Mouse (Mus musculus) embryonic facial prominence, embryonic 14.5 days (tissue): ENCODE data around the gene Nploc4. TPM values are rescaled to one million over a fixed set of nuclear protein-coding genes. Genes with fewer than 3 reads are reported as not detected.
"Not testable (repeated sequence)": the region's sequence is repeated elsewhere in the genome, so short reads cannot be mapped to it uniquely, and the experiment has no call there.

Experiments
- ATAC-seq: fragments of 200-750 bp; cut with Nextera tagmentation; 2 replicates; pipeline ENCODE4 v1.8.0; 2017; ENCODE audit warnings: low read depth, moderate number of reproducible peaks, moderate TSS enrichment
- DNase-seq: peaks from one replicate; pipeline ENCODE4 v3.0.0-alpha.2; 2015; ENCODE audit warnings: low spot score
- H3K27ac ChIP-seq: fragments of 300-500 bp; sonication (generic); replicated peaks from 2 replicates; pipeline ENCODE4 v1.5.1; 2014; ENCODE audit warnings: low read depth, mild to moderate bottlenecking, low read length, moderate library complexity
- H3K27me3 ChIP-seq: fragments of 300-500 bp; sonication (generic); replicated peaks from 2 replicates; pipeline ENCODE4 v1.6.1; 2014; ENCODE audit warnings: low read length; ENCODE audit not compliant: control insufficient read depth, insufficient read depth
- H3K36me3 ChIP-seq: fragments of 300-500 bp; sonication (generic); 2 replicates; pipeline ENCODE4 v1.6.1; 2014; ENCODE audit warnings: low read length, mixed read lengths; ENCODE audit not compliant: control insufficient read depth, insufficient read depth
- H3K4me1 ChIP-seq: fragments of 300-500 bp; sonication (generic); 2 replicates; pipeline ENCODE4 v1.6.1; 2014; ENCODE audit warnings: antibody characterized with exemption, low read length; ENCODE audit not compliant: control insufficient read depth, insufficient read depth
- H3K4me2 ChIP-seq: fragments of 300-500 bp; sonication (generic); 2 replicates; pipeline ENCODE4 v1.6.1; 2014; ENCODE audit warnings: low read depth, mild to moderate bottlenecking, low read length, moderate library complexity, mixed read lengths
- H3K4me3 ChIP-seq: fragments of 300-500 bp; sonication (generic); 2 replicates; pipeline ENCODE4 v1.5.1; 2014; ENCODE audit warnings: low read depth, mild to moderate bottlenecking, low read length
- H3K9ac ChIP-seq: fragments of 300-500 bp; sonication (generic); 2 replicates; pipeline ENCODE4 v1.6.1; 2014; ENCODE audit warnings: low read depth, mild to moderate bottlenecking, low read length, moderate library complexity, mixed read lengths
- H3K9me3 ChIP-seq: fragments of 300-500 bp; sonication (generic); 2 replicates; pipeline ENCODE4 v1.6.1; 2016; ENCODE audit warnings: low read length; ENCODE audit not compliant: control insufficient read depth
- WGBS: fragments of 180-500 bp; shearing (Covaris S2); extraction: QIAGEN DNeasy Blood & Tissue Kit; methylation state at CpG from one replicate; pipeline ENCODE4 v1.1.7; 2014; 5-methylcytosine and 5-hydroxymethylcytosine counted together
- polyA plus RNA-seq: library from polyadenylated mRNA; unstranded; fragments of >200 nt; fragmentation: Nextera tagmentation; extraction: Ambion mirVana; gene quantifications from 2 replicates; pipeline ENCODE4 v1.2.1, GENCODE M21; 2014

The Nploc4 gene
- polyA plus RNA-seq, 1 experiment from 2014 or later = 38.1 TPM

DNA sequence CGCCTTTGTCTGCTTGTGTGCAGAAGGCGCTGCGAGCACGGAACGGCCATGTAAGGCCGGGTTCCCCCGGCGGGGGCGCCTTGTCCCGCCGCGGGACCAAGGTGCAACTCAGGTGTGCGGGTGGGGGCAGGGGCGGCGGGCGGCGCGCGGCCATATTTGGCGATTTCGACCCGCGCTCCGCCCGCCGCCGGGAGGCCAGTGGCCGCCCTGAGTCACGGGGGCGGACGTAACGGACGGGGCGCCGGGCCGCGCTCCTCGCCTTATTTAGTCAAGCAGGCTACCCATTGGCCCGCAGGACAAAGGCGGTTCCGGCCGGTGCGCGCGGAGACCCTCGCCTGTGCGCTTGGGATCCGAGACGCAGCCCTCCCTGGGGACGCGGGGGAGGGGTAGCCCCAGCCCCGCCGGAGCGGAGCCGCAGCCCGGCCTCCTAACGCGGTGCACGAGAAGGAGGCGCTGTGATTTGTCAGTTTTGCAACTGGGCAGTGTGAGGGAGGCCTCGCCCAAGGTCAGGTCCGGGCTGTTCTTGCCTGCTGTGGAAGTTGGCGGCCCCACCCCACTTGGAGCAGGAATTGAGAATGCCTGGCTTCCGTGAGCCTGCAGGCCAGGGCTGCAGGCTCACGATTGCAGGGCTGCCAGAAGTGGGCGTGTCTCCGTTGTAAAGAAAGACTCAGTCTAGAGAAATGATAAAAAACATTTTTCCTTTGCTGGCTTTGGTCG lies 87.4 kb downstream of the Nploc4 start:
- ATAC-seq (peak; percentile 75), DNase-seq (peak; percentile 96)
- H3K27ac ChIP-seq = peak overlapping the region; percentile 100
- H3K4me2 ChIP-seq = peak overlapping the region; percentile 95
- H3K9ac ChIP-seq = peak overlapping the region; percentile 99
- peaks cover 16% of the 10 kb centered on the region for H3K4me1 ChIP-seq
- 3% methylated on average over 41 of the region's 68 CpGs for WGBS
- no peaks in the 10 kb centered on the region for H3K9me3 ChIP-seq
- H3K27me3 ChIP-seq = no peaks in the 10 kb centered on the region
- H3K4me3 ChIP-seq = peak overlapping the region; percentile 100
- peaks cover 15% of the 10 kb centered on the region for H3K36me3 ChIP-seq

DNA sequence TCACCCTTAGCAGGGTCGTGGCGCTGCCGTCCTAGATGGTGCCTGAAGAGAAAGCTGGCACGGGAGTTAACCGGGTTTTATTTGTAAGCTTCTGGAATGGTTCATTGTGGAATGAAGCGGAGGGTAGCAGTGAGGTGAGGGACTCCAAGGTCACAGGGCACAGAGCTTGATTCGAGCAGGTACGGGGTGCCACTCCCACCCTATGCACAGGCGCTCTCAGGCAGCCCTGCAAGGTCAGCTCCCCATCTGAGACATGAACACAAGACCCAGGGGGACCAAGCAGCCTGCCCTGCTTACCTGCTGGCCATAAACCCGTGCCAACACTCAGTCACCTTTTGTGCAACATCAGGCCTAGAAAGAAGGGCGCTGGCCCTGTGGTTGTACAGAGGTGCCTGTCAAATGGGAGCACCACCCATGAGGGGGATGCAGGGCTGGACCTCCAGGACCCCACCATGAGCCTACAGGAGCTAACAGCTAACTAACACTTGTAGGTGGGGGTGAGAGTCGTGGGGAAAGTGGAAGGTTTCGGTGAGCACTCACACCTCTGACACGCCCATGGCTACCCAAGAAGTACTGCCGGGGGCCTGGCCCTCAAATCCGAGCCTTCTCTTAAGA lies 88.0 kb downstream of the Nploc4 start:
- DNase-seq (no peak), ATAC-seq (no peak; the same call in 1 of the 2 replicates)
- H3K4me1 ChIP-seq = peaks cover 16% of the 10 kb centered on the region
- H3K9me3 ChIP-seq = no peaks in the 10 kb centered on the region
- 4% methylated on average over 14 of the region's 16 CpGs for WGBS
- no peaks in the 10 kb centered on the region for H3K27me3 ChIP-seq
- H3K4me3 ChIP-seq = peak overlapping the region; percentile 100
- H3K9ac ChIP-seq = peak overlapping the region; percentile 99
- H3K4me2 ChIP-seq = peak overlapping the region; percentile 95
- peaks cover 22% of the 10 kb centered on the region for H3K36me3 ChIP-seq
- H3K27ac ChIP-seq = peak overlapping the region; percentile 100

DNA sequence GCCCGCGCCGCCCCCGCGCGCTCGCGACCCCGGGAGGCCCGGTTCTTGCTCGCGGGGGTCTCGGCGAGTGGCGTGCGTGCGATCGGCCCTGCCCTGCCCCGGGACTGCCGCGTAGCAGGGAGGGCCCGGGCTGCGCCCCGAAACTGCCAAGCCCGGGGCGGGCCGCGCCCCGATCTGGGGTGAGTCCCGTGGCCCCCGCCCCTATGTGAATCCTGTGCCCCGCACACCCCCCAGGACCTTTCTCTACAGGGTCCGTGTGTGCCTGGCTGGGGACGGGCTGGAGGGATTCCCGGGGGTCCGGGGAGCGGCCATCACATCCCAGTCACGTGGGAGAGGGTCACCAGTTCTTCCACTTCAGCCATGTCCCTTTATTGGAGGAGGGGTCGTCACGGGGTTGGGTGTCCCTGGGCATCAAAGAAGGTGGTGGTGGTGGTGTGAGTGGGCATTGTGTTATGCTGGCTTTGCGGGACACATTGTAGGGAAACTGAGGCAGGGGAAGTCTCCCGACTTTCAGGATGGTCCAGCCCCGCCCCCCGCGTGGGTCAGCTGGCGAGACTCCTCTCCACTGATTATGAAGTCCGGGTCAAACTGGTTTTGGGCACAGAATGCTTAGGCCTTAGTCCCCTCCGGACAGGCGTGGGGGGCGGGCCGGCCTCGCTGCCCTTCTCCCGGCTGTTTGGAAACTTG lies 88.7 kb downstream of the Nploc4 start:
- Histone ChIP-seq H3K4me2 (peak overlapping the region; percentile 95), H3K27me3 (no peaks in the 10 kb centered on the region), H3K4me1 (peaks cover 16% of the 10 kb centered on the region), H3K9ac (peak overlapping the region; percentile 99), H3K4me3 (peak overlapping the region; percentile 100), H3K36me3 (peaks cover 22% of the 10 kb centered on the region), H3K27ac (peak overlapping the region; percentile 100), H3K9me3 (no peaks in the 10 kb centered on the region)
- ATAC-seq = peak; percentile 10; the same call in 1 of the 2 replicates
- WGBS = 4% methylated on average over 20 of the region's 53 CpGs
- peak; percentile 66 for DNase-seq

DNA sequence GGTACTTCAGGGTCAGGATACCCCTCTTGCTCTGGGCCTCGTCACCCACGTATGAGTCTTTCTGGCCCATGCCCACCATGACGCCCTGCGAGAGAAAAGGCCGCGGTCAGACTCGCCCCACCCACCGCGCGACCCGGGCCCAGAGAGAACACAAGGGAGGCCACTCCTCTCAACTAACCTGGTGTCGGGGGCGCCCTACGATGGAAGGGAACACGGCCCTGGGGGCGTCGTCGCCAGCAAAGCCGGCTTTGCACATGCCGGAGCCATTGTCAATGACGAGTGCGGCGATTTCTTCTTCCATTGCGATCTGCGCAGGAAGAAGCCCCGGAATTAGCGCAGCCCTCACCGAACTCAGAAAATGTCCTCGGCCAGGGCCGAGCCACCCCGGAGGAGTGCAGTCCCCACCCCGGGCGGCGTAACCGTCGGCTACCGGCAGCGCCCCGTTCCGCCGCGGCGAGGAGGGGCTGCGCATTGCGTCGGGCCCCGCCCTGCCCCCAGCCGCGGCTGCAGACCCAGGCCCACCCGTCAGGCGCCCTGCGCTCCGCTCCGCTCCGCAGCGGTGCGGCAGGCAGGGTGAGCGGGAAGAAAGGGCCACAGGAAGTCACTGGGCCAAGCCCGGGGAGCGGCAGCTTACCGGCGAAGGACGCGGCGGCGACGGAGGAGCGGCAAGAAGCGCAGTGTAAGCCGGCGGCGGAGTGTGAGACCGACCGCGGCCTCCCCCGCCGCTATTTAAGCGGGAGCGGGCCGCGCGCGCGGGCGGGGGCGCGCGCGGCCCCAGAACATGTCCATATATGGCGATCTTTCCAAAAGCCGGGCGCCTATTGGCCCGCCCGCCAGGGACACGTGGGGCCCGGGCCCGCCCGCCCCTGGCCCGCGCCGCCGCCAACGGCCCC lies 89.5 kb downstream of the Nploc4 start, which contains the start of gene Actg1:
Actg1 (minus strand) TSS at position 752 of the 893 bp plus-strand sequence.
- Histone ChIP-seq H3K27me3 (no peaks in the 10 kb centered on the region), H3K4me3 (peak within 1 kb of the TSS; percentile 100), H3K9ac (peak within 1 kb of the TSS; percentile 100), H3K9me3 (no peaks in the 10 kb centered on the region), H3K36me3 (peaks cover 22% of the 10 kb centered on the region), H3K4me2 (peak within 1 kb of the TSS; percentile 95), H3K27ac (peak within 1 kb of the TSS; percentile 100), H3K4me1 (peaks cover 12% of the 10 kb centered on the region)
- peak; percentile 74 for ATAC-seq
- WGBS = 2% methylated on average over 18 of the region's 103 CpGs
- DNase-seq = peak; percentile 96

DNA sequence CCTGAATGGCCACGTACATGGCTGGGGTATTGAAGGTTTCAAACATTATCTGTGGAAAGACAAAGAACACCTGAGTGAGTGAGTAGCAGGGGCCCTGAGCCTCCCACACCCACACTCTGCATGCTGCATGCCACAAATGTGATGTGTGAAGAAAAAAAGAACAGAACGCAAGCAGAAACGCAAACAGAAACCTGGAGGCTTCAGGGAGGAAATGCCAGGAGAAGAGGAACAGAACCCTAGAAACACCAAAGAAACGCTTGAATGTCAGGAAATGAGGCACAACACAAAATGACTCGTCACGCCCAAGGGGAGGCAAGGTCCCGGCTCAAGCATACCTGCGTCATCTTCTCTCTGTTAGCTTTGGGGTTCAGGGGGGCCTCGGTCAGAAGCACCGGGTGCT lies 90.2 kb downstream of the Nploc4 start:
- Histone ChIP-seq H3K4me2 (peak overlapping the region; percentile 95), H3K36me3 (peaks cover 22% of the 10 kb centered on the region), H3K9me3 (no peaks in the 10 kb centered on the region), H3K27me3 (no peaks in the 10 kb centered on the region), H3K27ac (peak overlapping the region; percentile 100), H3K4me1 (0 out of 2 replicates have a peak, but pooled peaks cover 6% of the 10 kb centered on the region), H3K9ac (peak overlapping the region; percentile 100), H3K4me3 (peak overlapping the region; percentile 100)
- ATAC-seq = no peak
- whole genome bisulfite sequencing = 1% methylated on average over 8 of the region's 10 CpGs
- DNase-seq = no peak

DNA sequence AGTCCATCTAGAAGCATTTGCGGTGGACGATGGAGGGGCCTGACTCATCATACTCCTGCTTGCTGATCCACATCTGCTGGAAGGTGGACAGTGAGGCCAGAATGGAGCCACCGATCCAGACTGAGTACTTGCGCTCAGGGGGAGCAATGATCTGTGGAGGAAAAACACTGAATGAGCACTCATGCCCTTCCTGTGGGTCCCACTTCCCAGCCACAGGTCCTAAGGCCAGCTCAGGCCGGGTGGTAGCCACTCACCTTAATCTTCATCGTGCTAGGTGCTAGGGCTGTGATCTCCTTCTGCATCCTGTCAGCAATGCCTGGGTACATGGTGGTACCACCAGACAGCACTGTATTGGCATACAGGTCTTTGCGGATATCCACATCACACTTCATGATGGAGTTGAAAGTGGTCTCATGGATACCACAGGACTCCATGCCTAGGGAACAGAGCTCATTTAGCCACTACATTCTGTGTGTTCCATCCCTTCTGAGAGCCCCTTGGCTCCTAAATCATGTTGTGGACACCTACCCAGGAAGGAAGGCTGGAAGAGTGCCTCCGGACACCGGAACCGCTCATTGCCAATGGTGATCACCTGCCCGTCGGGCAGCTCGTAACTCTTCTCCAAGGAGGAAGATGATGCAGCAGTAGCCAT lies 91.0 kb downstream of the Nploc4 start:
- not testable (repeated sequence) for H3K27me3 ChIP-seq, H3K9me3 ChIP-seq, H3K4me1 ChIP-seq, H3K27ac ChIP-seq, ATAC-seq
- H3K9ac ChIP-seq = peak overlapping the region; percentile 58
- H3K4me2 ChIP-seq = peak overlapping the region; percentile 73
- H3K4me3 ChIP-seq = peak overlapping the region; percentile 44
- DNase-seq = peak; percentile 0
- H3K36me3 ChIP-seq = peaks cover 22% of the 10 kb centered on the region
- 52% methylated on average over 9 of the region's 13 CpGs for WGBS

DNA sequence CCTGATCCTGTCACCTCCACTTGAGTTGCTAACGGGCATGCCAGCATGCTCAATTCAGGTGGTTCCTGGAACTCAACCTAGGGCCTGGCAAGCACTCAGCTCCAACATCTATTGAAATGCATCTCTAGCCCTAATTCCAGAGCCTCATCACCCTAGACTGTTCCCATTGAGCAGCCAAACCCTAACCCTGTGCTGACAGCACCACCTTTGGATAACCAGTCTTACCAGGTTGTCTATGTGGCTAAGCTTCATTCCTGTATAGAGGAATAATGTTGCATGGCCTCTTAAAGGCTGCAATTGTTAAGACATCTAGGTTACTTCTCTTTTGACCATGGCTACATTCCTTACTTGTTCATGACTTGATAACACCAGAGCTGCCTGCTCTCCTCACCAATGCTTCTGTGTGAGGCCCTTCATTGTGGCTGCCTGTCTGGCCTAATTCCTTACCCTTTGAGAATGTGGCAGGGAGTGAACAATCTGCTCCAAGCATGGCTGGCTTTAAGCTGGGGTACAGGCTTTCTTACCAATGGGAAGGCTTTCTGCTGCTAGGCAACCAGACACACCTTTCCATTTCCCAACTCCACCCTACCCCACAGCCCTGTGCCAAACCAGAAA lies 92.3 kb downstream of the Nploc4 start:
- H3K4me1 ChIP-seq = 0 out of 2 replicates have a peak, but pooled peaks cover 3% of the 10 kb centered on the region
- H3K9ac ChIP-seq = no peak overlapping the region
- H3K4me3 ChIP-seq = peak overlapping the region; percentile 18; the same call in 1 of the 2 replicates
- H3K27me3 ChIP-seq = no peaks in the 10 kb centered on the region
- DNase-seq = peak; percentile 36
- H3K36me3 ChIP-seq = peaks cover 22% of the 10 kb centered on the region
- peak overlapping the region; percentile 40 for H3K4me2 ChIP-seq
- no peak for ATAC-seq
- H3K9me3 ChIP-seq = 0 out of 2 replicates have a peak, but pooled peaks cover 3% of the 10 kb centered on the region
- H3K27ac ChIP-seq = peak overlapping the region; percentile 9; the same call in 1 of the 2 replicates
- 24% methylated on average over 1 of the region's 1 CpGs for WGBS
